Mouse (Mus musculus): ENCODE data around the gene Wdr25.

GRCm38 (mm10) chr12:108914198-108914597 is 20.8 kb downstream of the Wdr25 start:
- TF ChIP-seq CTCF (IDR thresholded peaks at IDR 0.05; ENCODE audit: control insufficient read depth, insufficient read depth, low read length) (no peak), POLR2A (IDR thresholded peaks at IDR 0.05; ENCODE audit: borderline replicate concordance, control insufficient read depth, low read depth, low read length) (no peak)

All from bone marrow, adult 2 months (tissue).